Mouse (Mus musculus) T-helper 1 cell (primary cell): ENCODE data around the gene 1700113H08Rik.

Experiments
- in situ Hi-C: fragments of 300-600 bp; cut with MboI, MseI; formaldehyde crosslinking; loops from one replicate; pipeline ENCODE4 v1.15.1; 2025; ENCODE audit warnings: high pct_unique_total_duplicates

1700113H08Rik gene

DNA sequence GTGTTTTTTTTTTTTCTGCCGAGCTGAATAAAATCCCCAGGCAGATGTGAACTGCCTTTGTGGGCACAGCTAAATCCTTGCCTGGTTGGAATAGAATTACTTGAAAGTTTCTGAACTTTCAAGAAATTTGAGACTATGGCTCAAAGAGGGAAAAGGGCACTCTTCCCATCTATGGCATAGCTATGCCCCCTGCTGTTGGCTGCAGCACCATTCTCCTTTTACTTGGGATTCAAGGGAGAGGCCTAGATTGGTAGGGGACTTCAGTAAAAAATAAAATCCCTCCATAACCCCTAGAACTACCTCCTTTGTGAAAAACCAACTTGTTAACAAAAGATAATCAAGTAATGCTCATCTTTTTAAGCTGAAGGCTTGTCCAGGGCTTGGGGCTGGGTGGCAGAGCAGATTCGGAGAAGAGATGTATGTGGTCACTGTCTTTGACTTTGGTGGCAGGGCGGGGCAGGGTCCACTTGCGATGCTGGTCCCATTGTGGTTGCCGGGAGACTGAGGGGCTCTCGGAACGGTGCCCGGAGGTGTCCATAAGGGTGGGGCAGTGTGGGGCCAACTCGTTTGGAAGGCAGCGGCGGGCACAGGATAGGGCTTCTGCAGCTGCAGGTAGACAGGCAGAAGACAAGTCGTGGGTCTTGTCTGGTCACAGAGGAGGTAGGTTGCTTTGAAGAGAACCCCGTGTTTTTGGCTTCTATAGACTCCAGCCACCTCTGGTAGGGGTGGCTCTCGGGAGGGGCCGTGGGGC, at the start of gene 1700113H08Rik:
1700113H08Rik (plus strand) TSS at position 546 of the 751 bp plus-strand sequence.
- in situ Hi-C loops = no loop called here

GRCm38 (mm10) chr10:87008215-87008499, 49.7 kb upstream of the 1700113H08Rik start:
- in situ Hi-C loops = loop anchor here (10.0 kb wide), 1 partner anchor 1693 kb away; no protein-coding TSS in a partner anchor

DNA sequence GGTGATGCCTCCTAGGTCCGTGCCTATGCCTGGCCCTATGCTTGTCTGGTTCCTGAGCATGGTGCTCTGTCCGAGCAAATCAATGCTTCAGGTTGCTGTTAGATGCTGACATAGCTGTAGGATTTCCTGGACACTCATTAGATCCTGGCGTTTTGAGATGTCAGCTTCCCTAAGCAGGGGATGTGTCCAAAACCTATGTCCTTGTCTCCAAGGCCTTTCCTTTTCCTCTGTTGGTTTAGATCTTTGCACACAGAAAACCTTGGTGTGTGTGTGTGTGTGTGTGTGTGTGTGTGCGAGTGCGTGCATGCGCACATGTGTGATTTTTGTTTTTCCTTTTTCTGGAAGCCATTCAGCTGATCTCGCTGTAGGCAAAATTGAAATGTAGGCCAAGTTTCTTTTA, 45.8 kb upstream of the 1700113H08Rik start:
- in situ Hi-C loops = no loop called here

DNA sequence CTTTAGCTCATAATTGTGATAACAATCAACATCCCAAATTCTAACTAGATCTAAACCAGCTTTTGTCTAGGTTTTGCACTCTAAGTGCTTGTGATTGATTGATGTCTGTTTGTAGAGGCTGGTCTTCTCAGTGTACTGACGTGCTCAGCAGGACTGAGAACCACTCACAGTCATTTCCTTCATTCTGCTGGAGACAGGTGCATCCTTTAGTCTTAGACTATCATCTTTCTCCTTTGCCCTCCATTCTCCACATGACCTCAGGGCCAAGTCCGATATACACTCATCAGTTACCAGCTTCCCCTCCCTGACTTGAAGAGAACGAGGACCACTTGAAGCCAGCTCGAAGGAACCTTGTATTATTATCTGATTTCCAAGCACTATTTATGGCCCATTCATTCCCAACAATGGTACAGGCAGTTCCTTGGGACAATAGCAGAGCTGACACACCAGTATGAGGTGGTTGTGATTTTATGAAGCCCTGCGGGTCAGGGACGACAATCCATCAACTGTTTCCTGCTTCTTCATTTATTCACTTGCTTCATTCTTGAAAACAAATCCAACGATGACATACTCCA, 43.4 kb upstream of the 1700113H08Rik start:
- in situ Hi-C loops = no loop called here

- in situ Hi-C loops = no loop called here
Observed at GRCm38 (mm10) chr10:87015403-87015802, 42.4 kb upstream of the 1700113H08Rik start.

- in situ Hi-C loops = no loop called here
Observed at GRCm38 (mm10) chr10:87016151-87016692, 41.6 kb upstream of the 1700113H08Rik start.

DNA sequence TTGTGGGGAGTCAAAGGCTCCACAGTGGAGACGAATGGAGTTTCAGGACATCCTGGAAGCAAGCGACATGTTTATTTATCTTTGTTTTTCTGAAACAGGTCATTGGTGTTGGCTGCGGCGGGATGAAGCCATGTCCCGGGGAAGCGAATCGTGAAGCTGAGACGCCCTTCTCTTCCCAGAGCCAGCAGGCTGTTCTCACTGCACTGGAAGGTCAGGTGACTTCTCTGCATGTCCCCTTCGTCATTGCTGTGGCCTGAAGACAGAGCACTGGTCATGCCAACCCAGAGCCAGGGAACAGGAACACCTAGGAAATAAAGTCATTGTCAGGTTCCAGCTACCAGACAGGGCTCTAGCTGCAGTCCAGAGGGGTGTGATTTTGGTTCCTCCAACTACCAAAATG, 39.0 kb upstream of the 1700113H08Rik start:
- in situ Hi-C loops = no loop called here

DNA sequence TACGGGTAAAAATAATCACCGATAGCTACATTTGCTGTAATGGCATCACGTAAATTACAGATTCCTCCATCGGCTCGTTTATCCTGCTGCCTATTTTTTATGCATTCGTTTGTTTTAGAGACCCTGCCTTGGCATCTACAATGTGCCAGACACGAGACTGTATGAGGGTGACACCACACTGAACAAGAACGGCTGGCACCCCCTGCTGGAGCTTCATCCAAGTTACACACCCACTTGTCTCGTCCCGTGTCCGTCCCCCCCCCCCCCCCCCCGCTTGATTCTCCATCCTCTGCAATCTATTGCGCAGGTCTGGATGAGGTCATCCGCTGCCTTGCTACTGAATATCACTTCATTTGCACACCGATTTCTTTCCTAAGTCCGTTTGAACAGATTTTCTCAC, 37.1 kb upstream of the 1700113H08Rik start:
- in situ Hi-C loops = loop anchor here (10.0 kb wide), 2 partner anchors 784 to 1304 kb away; no protein-coding TSS in a partner anchor

- in situ Hi-C loops = loop anchor here (5.0 to 10.0 kb wide), 3 partner anchors 482 to 1300 kb away; no protein-coding TSS in a partner anchor
Observed at GRCm38 (mm10) chr10:87024884-87025283, 33.0 kb upstream of the 1700113H08Rik start.

DNA sequence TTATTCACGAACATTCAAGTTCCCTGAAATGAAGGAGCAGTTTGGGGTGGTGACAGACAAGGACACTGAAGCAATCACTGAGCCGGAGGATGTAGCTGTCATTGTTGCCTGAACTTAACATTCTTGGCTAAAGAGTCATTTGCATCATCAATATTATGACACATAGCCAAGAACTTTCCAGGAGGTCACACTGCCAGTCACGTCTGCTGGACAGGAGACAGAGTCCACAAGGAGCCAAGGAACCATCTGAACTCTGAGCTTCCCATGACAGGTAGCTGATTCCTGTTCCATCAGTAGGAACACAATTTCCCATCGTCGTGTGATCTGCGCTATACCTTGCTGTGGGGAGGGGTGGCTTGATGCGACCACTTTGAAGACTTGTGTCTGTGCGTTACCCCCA, 25.1 kb upstream of the 1700113H08Rik start:
- in situ Hi-C loops = no loop called here

GRCm38 (mm10) chr10:87035866-87036265, 22.0 kb upstream of the 1700113H08Rik start:
- in situ Hi-C loops = no loop called here

DNA sequence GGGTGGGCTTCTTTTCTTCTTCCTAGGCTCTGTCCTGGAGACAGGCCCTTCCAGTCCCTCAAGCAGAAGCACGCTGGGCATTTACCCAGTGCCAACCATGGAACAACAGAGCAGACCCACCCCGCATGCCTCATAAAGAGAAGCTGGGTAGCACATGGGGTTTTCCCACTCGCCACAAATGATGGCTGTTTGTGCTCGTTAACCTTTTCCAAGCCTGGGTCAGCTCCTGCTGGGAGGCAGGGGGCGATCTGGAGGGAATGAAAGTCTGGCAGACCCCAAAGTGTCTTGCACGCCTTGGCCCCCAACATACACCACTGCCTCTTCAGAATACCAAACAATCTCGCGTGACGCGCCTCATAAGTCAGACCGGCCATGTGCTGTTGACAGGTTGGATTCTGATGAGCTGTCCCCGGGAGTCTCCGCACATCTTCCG, 21.6 kb upstream of the 1700113H08Rik start:
- in situ Hi-C loops = no loop called here

DNA sequence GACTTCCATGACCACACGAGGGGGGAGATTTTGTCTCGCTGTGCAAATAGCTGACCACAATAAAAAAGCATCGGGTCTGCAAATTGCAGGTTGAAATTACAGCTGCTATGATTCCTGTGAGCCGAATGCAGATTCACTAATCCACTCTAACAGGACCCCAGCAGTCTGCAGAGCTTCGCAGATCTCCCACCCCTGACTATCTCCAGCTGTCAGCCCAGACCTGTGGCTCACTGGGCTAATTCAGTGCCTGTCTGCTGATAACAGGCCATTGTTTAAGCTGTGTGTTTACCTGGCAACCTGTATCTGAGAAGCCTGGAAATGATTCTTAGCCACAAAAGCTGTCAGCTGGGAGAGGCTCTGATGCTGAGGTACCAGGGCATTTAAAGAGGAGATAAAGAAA, 20.8 kb upstream of the 1700113H08Rik start:
- in situ Hi-C loops = no loop called here

- in situ Hi-C loops = no loop called here
Observed at GRCm38 (mm10) chr10:87039340-87039739, 18.5 kb upstream of the 1700113H08Rik start.

GRCm38 (mm10) chr10:87039800-87040199, 18.0 kb upstream of the 1700113H08Rik start:
- in situ Hi-C loops = loop anchor here (5.0 kb wide), 1 partner anchor 43 kb away; no protein-coding TSS in a partner anchor

GRCm38 (mm10) chr10:87041265-87041664, 16.6 kb upstream of the 1700113H08Rik start:
- in situ Hi-C loops = loop anchor here (5.0 kb wide), 1 partner anchor 41 kb away; no protein-coding TSS in a partner anchor

GRCm38 (mm10) chr10:87045273-87045672, 12.6 kb upstream of the 1700113H08Rik start:
- in situ Hi-C loops = no loop called here

- in situ Hi-C loops = no loop called here
Observed at GRCm38 (mm10) chr10:87046469-87046868, 11.4 kb upstream of the 1700113H08Rik start.

GRCm38 (mm10) chr10:87046931-87047468, 10.8 kb upstream of the 1700113H08Rik start:
- in situ Hi-C loops = no loop called here

GRCm38 (mm10) chr10:87049179-87049578, 8.7 kb upstream of the 1700113H08Rik start:
- in situ Hi-C loops = no loop called here

DNA sequence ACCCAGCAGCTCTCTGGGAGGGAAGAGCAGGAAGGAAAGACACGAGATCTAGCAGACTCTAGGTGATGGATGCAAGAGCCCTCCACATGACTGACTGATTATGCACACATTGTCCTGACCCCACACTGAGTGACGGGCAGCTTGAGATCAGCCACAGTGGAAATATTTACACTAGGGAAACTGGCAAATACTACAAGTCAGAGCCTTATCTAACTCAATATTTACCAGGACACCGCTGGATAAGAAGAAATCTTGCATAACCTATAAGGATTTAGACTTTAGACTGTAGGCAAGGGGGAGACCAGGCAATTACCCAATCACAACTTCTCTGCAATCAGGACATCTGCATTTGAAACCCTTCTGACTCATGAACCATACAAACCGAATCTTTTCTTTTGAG, 6.1 kb upstream of the 1700113H08Rik start:
- in situ Hi-C loops = no loop called here

- in situ Hi-C loops = no loop called here
Observed at GRCm38 (mm10) chr10:87058251-87058925, 543 bp downstream of the 1700113H08Rik start.
